8 mouse cellular contexts compared by ENCODE assay signal in the genomic region with DNA sequence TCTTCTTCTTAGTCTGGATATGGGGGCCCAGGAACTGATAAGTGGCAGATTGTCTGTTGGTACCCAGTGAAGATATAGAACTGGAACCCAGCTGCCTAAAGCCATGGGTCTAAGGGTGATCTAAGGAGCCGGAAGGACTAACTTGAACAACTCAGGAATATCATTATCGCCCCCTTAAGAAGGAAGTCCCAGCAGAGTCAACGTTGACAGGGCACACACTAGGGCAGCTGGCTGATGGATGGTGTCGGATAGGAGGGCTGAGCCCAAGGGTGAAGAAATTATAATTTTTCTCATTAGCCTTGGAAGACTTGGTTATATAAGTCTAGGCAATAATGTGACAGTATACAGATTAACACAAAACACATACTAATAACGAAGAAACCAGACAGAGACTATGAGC. TPM values are rescaled to one million over a fixed set of nuclear protein-coding genes. Genes with fewer than 3 reads are reported as not detected.
DNase-seq lines count a peak whose midpoint lies in the region; ATAC-seq lines count a peak whose summit lies in the region.

No protein-coding gene starts in this region.

- H3K4me1 ChIP-seq in heart, embryonic 13.5 days, result peaks cover 65% of the 10 kb centered on the region
- H3K4me1 ChIP-seq in embryonic facial prominence, embryonic 10.5 days, result peaks cover 67% of the 10 kb centered on the region
- H3K4me1 ChIP-seq in hindbrain, embryonic 16.5 days (ENCODE audit: control insufficient read depth, insufficient read depth, low read depth, low read length), result peaks cover 60% of the 10 kb centered on the region
- H3K4me1 ChIP-seq in midbrain, embryonic 14.5 days (ENCODE audit: control insufficient read depth, insufficient read depth, low read length), result peaks cover 60% of the 10 kb centered on the region

- H3K36me3 ChIP-seq in heart, embryonic 13.5 days, result no peaks in the 10 kb centered on the region; the same call in 1 of the 2 replicates
- H3K36me3 ChIP-seq in embryonic facial prominence, embryonic 10.5 days (replicated peaks), result peaks cover 8% of the 10 kb centered on the region
- H3K36me3 ChIP-seq in hindbrain, embryonic 16.5 days (ENCODE audit: control insufficient read depth, insufficient read depth, low read length), result no peaks in the 10 kb centered on the region
- H3K36me3 ChIP-seq in midbrain, embryonic 14.5 days (ENCODE audit: control insufficient read depth, insufficient read depth, low read length), result no peaks in the 10 kb centered on the region

- peak overlapping the region; percentile 90 for H3K27ac ChIP-seq in heart, embryonic 13.5 days (replicated peaks)
- peak overlapping the region; percentile 95 for H3K27ac ChIP-seq in embryonic facial prominence, embryonic 10.5 days (replicated peaks)
- no peak overlapping the region for H3K27ac ChIP-seq in hindbrain, embryonic 16.5 days (ENCODE audit: low read depth, low read length)
- peak overlapping the region; percentile 91; the same call in 1 of the 2 replicates for H3K27ac ChIP-seq in midbrain, embryonic 14.5 days (replicated peaks; ENCODE audit: low read depth, low read length)

- DNase-seq in heart, adult 9 months (ENCODE audit: low spot score in 2 of 2), result no peak
- no peak for DNase-seq in embryonic facial prominence, embryonic 10.5 days (ENCODE audit: low spot score)
- no peak for DNase-seq in midbrain, embryonic 14.5 days
- DNase-seq in thymus, postnatal 0 days (ENCODE audit: low spot score), result no peak
- DNase-seq in kidney, adult 18-20 months, result no peak
- no peak for DNase-seq in gastrocnemius, postnatal 10 days

- peak overlapping the region; percentile 95 for H3K9ac ChIP-seq in heart, embryonic 13.5 days
- peak overlapping the region; percentile 81 for H3K9ac ChIP-seq in hindbrain, embryonic 16.5 days (ENCODE audit: low read depth, low read length)
- peak overlapping the region; percentile 81 for H3K9ac ChIP-seq in midbrain, embryonic 14.5 days (replicated peaks; ENCODE audit: low read length)

- no peaks in the 10 kb centered on the region for H3K27me3 ChIP-seq in heart, embryonic 13.5 days (replicated peaks)
- H3K27me3 ChIP-seq in embryonic facial prominence, embryonic 10.5 days (replicated peaks; ENCODE audit: low read depth, poor library complexity, severe bottlenecking), result no peaks in the 10 kb centered on the region
- H3K27me3 ChIP-seq in hindbrain, embryonic 16.5 days (replicated peaks; ENCODE audit: control insufficient read depth, insufficient read depth, low read length), result no peaks in the 10 kb centered on the region
- H3K27me3 ChIP-seq in midbrain, embryonic 14.5 days (ENCODE audit: control insufficient read depth, insufficient read depth, low read length), result no peaks in the 10 kb centered on the region

- WGBS in heart, embryonic 13.5 days, result 77% methylated on average over 5 of the region's 5 CpGs
- WGBS in embryonic facial prominence, embryonic 10.5 days, result 75% methylated on average over 5 of the region's 5 CpGs
- 48% methylated on average over 5 of the region's 5 CpGs for WGBS in hindbrain, embryonic 16.5 days
- 67% methylated on average over 5 of the region's 5 CpGs for WGBS in midbrain, embryonic 14.5 days

- no peak for ATAC-seq in heart, embryonic 13.5 days (ENCODE audit: extremely low read depth, insufficient number of reproducible peaks, low FRiP score, low TSS enrichment)
- no peak for ATAC-seq in hindbrain, embryonic 16.5 days
- no peak for ATAC-seq in midbrain, embryonic 14.5 days (ENCODE audit: low FRiP score, low TSS enrichment)

- H3K9me3 ChIP-seq in heart, embryonic 13.5 days, result no peaks in the 10 kb centered on the region
- no peaks in the 10 kb centered on the region for H3K9me3 ChIP-seq in embryonic facial prominence, embryonic 10.5 days
- H3K9me3 ChIP-seq in hindbrain, embryonic 16.5 days (ENCODE audit: control insufficient read depth, low read length), result no peaks in the 10 kb centered on the region
- no peaks in the 10 kb centered on the region for H3K9me3 ChIP-seq in midbrain, embryonic 14.5 days (ENCODE audit: control insufficient read depth, low read length)

- peak overlapping the region; percentile 94 for H3K4me3 ChIP-seq in heart, embryonic 13.5 days
- peak overlapping the region; percentile 88 for H3K4me3 ChIP-seq in embryonic facial prominence, embryonic 10.5 days
- H3K4me3 ChIP-seq in hindbrain, embryonic 16.5 days (ENCODE audit: low read length), result peak overlapping the region; percentile 72
- H3K4me3 ChIP-seq in midbrain, embryonic 14.5 days (replicated peaks; ENCODE audit: low read depth, low read length), result peak overlapping the region; percentile 91

- H3K4me2 ChIP-seq in heart, embryonic 13.5 days, result peak overlapping the region; percentile 86
- H3K4me2 ChIP-seq in hindbrain, embryonic 16.5 days (ENCODE audit: low read length), result peak overlapping the region; percentile 75
- H3K4me2 ChIP-seq in midbrain, embryonic 14.5 days (ENCODE audit: low read length), result peak overlapping the region; percentile 75

RNA-seq across cellular contexts. Expression of a gene that starts 2.0 kb away (rescaled TPM):
- polyA plus RNA-seq in heart, embryonic 13.5 days (2015; fragmentation: Nextera tagmentation; extraction: Ambion mirVana), result 246 and 255 TPM in 2 replicates
- polyA plus RNA-seq in embryonic facial prominence, embryonic 10.5 days (2016; fragmentation: Nextera tagmentation; extraction: Ambion mirVana), result 168 and 177 TPM in 2 replicates
- 223 and 225 TPM in 2 replicates for polyA plus RNA-seq in hindbrain, embryonic 16.5 days (2015; fragmentation: Nextera tagmentation; extraction: Ambion mirVana)
- 136 and 176 TPM in 2 replicates for polyA plus RNA-seq in midbrain, embryonic 14.5 days (2014; fragmentation: Nextera tagmentation; extraction: Ambion mirVana)
- polyA plus RNA-seq in thymus, postnatal 0 days (2015; fragmentation: Nextera tagmentation; extraction: Ambion mirVana), result 178 and 184 TPM in 2 replicates
- 10 to 100 TPM; 59.7 to 68.9 TPM for total RNA-seq in gastrocnemius, postnatal 10 days (2021)

RNA-seq across cellular contexts. Expression of a gene that starts 32.2 kb away (rescaled TPM):
- polyA plus RNA-seq in heart, embryonic 13.5 days (2015; fragmentation: Nextera tagmentation; extraction: Ambion mirVana), result 0.19 TPM in 1 of 2 replicates, not detected in the other
- 0.22 TPM in 1 of 2 replicates, not detected in the other for polyA plus RNA-seq in embryonic facial prominence, embryonic 10.5 days (2016; fragmentation: Nextera tagmentation; extraction: Ambion mirVana)
- polyA plus RNA-seq in hindbrain, embryonic 16.5 days (2015; fragmentation: Nextera tagmentation; extraction: Ambion mirVana), result 7.5 and 9.5 TPM in 2 replicates
- 6.9 and 7.5 TPM in 2 replicates for polyA plus RNA-seq in midbrain, embryonic 14.5 days (2014; fragmentation: Nextera tagmentation; extraction: Ambion mirVana)
- polyA plus RNA-seq in thymus, postnatal 0 days (2015; fragmentation: Nextera tagmentation; extraction: Ambion mirVana), result 2.6 and 3.1 TPM in 2 replicates
- total RNA-seq in gastrocnemius, postnatal 10 days (2021), result not detected
